Mouse (Mus musculus): ENCODE measurements at regions not wholly inside any gene's neighbourhood (a gene's known extent, or its start where the extent isn't known, plus 50 kb on each side); places are given as distances from the start of the nearest gene placed in this dataset.

DNA sequence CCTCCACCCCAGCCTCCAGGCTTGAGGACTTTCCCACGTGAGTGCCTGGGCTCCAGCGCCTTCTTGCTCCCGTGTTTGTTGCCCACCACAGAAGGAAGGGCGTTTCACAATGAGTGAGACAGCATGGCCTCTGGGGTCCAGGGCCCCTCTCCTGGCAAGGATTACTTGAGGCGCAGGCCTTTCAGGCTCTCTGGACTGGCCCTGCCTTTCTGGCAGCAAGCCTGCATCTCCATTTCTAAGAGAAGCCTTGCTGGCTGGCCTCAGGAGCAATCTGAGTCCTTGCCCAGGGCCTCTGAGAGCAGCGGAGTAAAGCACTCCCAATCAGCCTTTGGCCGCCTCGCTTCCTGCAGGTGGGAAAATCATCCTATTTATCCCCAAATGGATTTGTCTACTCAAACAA is 145.6 kb downstream of the Pja1 start:
- no peak for TF ChIP-seq CTCF (IDR thresholded peaks at IDR 0.05; ENCODE audit: low read depth)
- no peak for TF ChIP-seq EP300 (optimal IDR thresholded peaks at IDR 0.05)
